Mouse (Mus musculus): ENCODE measurements around the gene Fancl. TPM values are rescaled to one million over a fixed set of nuclear protein-coding genes. Genes with fewer than 3 reads are reported as not detected.
"Not testable (repeated sequence)": the region's sequence is repeated elsewhere in the genome, so short reads cannot be mapped to it uniquely, and the experiment has no call there.

Gene Fancl
- 12.4 and 13.6 TPM in 2 replicates for polyA plus RNA-seq (2015; fragmentation: Nextera tagmentation; extraction: Ambion mirVana)

DNA sequence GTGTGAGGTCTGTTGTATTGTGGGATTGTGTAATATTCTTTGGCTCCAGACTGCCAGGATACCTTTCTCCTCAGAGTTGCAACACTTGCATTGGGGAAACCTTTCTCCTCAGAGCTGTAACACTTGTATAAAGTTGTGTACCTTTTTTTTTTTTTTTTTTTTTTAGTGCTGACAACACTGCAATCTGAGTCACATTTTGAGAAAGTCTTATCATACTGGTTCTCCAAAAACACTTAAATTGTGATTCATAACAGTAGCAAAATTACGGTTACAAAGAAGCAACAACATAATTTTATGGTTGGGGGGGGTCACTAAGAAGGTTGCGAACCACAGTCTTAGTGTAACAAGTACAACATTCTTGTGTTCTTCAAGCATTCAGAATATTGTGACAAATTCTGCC, at the start of gene Fancl:
Gene Fancl, plus strand, starts transcription at position 165 of the 400 bp plus-strand sequence.
- no peak for DNase-seq (ENCODE audit: low spot score)
- 99% methylated on average over 2 of the region's 2 CpGs for WGBS

DNA sequence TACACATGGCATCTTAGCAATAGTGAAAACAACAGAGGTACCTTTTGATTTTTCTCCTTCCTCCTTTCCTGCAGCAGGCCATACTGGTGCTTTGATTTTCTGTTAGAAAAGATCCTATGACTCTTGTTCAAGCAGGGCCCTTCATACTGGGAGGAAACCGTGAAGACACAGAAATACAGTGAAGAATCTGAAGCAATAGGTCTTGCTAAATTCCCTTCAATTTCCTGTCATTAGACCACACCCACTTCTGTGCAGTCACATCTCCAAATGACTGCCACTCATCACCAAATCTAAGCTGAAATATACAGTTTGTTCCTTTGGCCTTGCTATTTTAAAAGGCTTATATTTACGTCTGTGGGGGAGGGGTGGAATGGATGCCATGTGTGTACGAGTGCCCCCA, 49.1 kb upstream of the Fancl start:
- Histone ChIP-seq H3K4me3 (ENCODE audit: low read depth, low read length) (no peak overlapping the region), H3K4me2 (replicated peaks; ENCODE audit: low read depth, low read length) (no peak overlapping the region), H3K27ac (ENCODE audit: low read length) (no peak overlapping the region), H3K27me3 (replicated peaks; ENCODE audit: insufficient read depth, low read length) (no peaks in the 10 kb centered on the region), H3K9me3 (ENCODE audit: low read length) (no peaks in the 10 kb centered on the region), H3K4me1 (ENCODE audit: insufficient read depth, low read depth, low read length) (no peaks in the 10 kb centered on the region), H3K36me3 (ENCODE audit: insufficient read depth, low read length) (no peaks in the 10 kb centered on the region), H3K9ac (replicated peaks; ENCODE audit: low read depth) (no peak overlapping the region)
- DNase-seq (ENCODE audit: low spot score): peak; percentile 6
- WGBS: 57% methylated on average over 3 of the region's 3 CpGs
- ATAC-seq: no peak
- no peak for TF ChIP-seq CTCF (IDR thresholded peaks at IDR 0.05)
- no peak for TF ChIP-seq EP300 (IDR thresholded peaks at IDR 0.05)

More for the DNA sequence above, at the start of gene Fancl:
- Histone ChIP-seq H3K9ac (replicated peaks; ENCODE audit: low read depth) (peak within 1 kb of the TSS; percentile 56), H3K4me2 (replicated peaks; ENCODE audit: low read depth, low read length) (peak within 1 kb of the TSS; percentile 67), H3K27ac (ENCODE audit: low read length) (no peak within 1 kb of the TSS), H3K4me1 (ENCODE audit: insufficient read depth, low read depth, low read length) (no peaks in the 10 kb centered on the region), H3K36me3 (ENCODE audit: insufficient read depth, low read length) (no peaks in the 10 kb centered on the region), H3K27me3 (replicated peaks; ENCODE audit: insufficient read depth, low read length) (no peaks in the 10 kb centered on the region), H3K9me3 (ENCODE audit: low read length) (no peaks in the 10 kb centered on the region), H3K4me3 (ENCODE audit: low read depth, low read length) (peak within 1 kb of the TSS; percentile 81)
- TF ChIP-seq EP300 (IDR thresholded peaks at IDR 0.05) (no peak), CTCF (IDR thresholded peaks at IDR 0.05) (no peak)
- no peak for ATAC-seq

- not testable (repeated sequence) for H3K27me3 ChIP-seq (replicated peaks; ENCODE audit: insufficient read depth, low read length); H3K4me3 ChIP-seq (ENCODE audit: low read depth, low read length); H3K36me3 ChIP-seq (ENCODE audit: insufficient read depth, low read length); H3K9me3 ChIP-seq (ENCODE audit: low read length); H3K4me2 ChIP-seq (replicated peaks; ENCODE audit: low read depth, low read length); ATAC-seq; H3K4me1 ChIP-seq (ENCODE audit: insufficient read depth, low read depth, low read length); H3K27ac ChIP-seq (ENCODE audit: low read length); H3K9ac ChIP-seq (replicated peaks; ENCODE audit: low read depth); DNase-seq (ENCODE audit: low spot score)
- 76% methylated on average over 2 of the region's 2 CpGs for WGBS
Observed at GRCm38 (mm10) chr11:26370176-26370575, 15.8 kb upstream of the Fancl start.

DNA sequence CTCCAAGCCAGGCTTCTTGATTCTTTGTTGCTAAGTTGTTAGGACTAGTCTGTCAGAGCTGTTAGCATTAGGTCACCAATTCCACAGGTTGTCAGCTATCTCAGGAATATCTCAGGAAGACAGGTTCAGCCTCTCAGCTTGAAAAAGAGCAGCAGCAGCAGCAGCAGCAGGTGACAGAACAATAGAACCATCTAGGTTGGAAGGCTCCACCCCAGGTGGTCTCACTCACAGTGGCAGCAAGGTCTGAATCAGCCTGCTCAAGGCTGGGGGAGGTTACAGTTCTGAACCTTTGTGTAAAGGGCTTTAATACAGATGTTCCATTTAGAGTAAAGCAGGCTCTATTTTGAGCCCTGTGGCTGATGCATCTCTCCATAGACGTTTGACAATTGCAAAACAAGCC, 14.0 kb upstream of the Fancl start:
- H3K4me1 ChIP-seq (ENCODE audit: insufficient read depth, low read depth, low read length); DNase-seq (ENCODE audit: low spot score); H3K4me3 ChIP-seq (ENCODE audit: low read depth, low read length); H3K9ac ChIP-seq (replicated peaks; ENCODE audit: low read depth); H3K27ac ChIP-seq (ENCODE audit: low read length); H3K27me3 ChIP-seq (replicated peaks; ENCODE audit: insufficient read depth, low read length); H3K4me2 ChIP-seq (replicated peaks; ENCODE audit: low read depth, low read length); H3K9me3 ChIP-seq (ENCODE audit: low read length); ATAC-seq; H3K36me3 ChIP-seq (ENCODE audit: insufficient read depth, low read length): not testable (repeated sequence)
- 17% methylated on average over 1 of the region's 1 CpGs for WGBS

GRCm38 (mm10) chr11:26374132-26374531, 11.8 kb upstream of the Fancl start:
- H3K4me1 ChIP-seq (ENCODE audit: insufficient read depth, low read depth, low read length): no peaks in the 10 kb centered on the region
- H3K4me2 ChIP-seq (replicated peaks; ENCODE audit: low read depth, low read length): no peak overlapping the region
- H3K9ac ChIP-seq (replicated peaks; ENCODE audit: low read depth): no peak overlapping the region
- H3K36me3 ChIP-seq (ENCODE audit: insufficient read depth, low read length): no peaks in the 10 kb centered on the region
- H3K4me3 ChIP-seq (ENCODE audit: low read depth, low read length): no peak overlapping the region
- no peak for DNase-seq (ENCODE audit: low spot score)
- no peak overlapping the region for H3K27ac ChIP-seq (ENCODE audit: low read length)
- no peak for ATAC-seq
- WGBS: 77% methylated on average over 2 of the region's 2 CpGs
- TF ChIP-seq CTCF (IDR thresholded peaks at IDR 0.05): no peak
- TF ChIP-seq EP300 (IDR thresholded peaks at IDR 0.05): no peak
- no peaks in the 10 kb centered on the region for H3K27me3 ChIP-seq (replicated peaks; ENCODE audit: insufficient read depth, low read length)
- no peaks in the 10 kb centered on the region for H3K9me3 ChIP-seq (ENCODE audit: low read length)

DNA sequence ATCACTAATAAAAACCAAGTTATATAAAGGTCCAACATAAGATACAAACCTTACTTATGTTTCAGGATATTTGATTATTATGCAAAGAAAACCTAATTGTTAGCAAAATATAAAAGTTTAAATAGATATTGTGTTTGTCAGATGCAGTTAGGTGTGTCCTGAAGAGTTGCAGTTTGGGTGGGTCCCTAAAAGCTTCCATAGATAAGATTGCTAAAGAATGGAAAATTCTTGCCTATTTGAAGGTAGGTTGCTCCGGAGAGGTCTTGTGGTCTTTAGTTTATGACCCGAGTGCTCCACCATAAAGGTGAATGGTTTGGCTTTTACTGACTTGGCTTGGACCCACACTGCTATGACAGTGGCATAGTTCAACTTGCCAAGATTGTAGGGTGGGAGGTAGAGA, 7.9 kb upstream of the Fancl start:
- H3K4me2 ChIP-seq (replicated peaks; ENCODE audit: low read depth, low read length): no peak overlapping the region
- no peaks in the 10 kb centered on the region for H3K27me3 ChIP-seq (replicated peaks; ENCODE audit: insufficient read depth, low read length)
- ATAC-seq (no peak), DNase-seq (ENCODE audit: low spot score) (no peak)
- H3K36me3 ChIP-seq (ENCODE audit: insufficient read depth, low read length): no peaks in the 10 kb centered on the region
- H3K4me1 ChIP-seq (ENCODE audit: insufficient read depth, low read depth, low read length): no peaks in the 10 kb centered on the region
- H3K9me3 ChIP-seq (ENCODE audit: low read length): no peaks in the 10 kb centered on the region
- no peak overlapping the region for H3K9ac ChIP-seq (replicated peaks; ENCODE audit: low read depth)
- 77% methylated on average over 2 of the region's 2 CpGs for WGBS
- TF ChIP-seq CTCF (IDR thresholded peaks at IDR 0.05) (no peak), EP300 (IDR thresholded peaks at IDR 0.05) (no peak)
- H3K4me3 ChIP-seq (ENCODE audit: low read depth, low read length): no peak overlapping the region
- H3K27ac ChIP-seq (ENCODE audit: low read length): no peak overlapping the region

DNA sequence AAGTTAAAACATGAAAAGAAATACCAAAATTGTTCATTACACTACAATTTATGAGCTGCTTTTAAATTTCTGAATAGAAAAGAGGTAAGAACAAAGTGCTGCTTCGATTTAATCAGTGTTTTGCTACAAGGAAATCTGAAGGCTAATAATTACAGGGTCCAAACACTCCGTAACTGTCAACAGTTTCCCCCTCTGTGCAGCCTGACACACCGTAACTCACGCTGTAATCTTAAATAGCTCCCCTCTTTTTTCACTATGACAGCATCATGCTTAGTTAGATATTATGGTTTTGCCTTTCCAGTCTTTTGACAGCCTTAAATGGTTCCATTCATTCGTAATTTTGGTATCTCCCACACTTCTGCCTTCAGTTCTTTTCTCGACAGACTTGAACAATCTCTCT, 4.4 kb upstream of the Fancl start:
- no peaks in the 10 kb centered on the region for H3K4me1 ChIP-seq (ENCODE audit: insufficient read depth, low read depth, low read length)
- no peak for DNase-seq (ENCODE audit: low spot score)
- ATAC-seq: no peak
- H3K4me3 ChIP-seq (ENCODE audit: low read depth, low read length): no peak overlapping the region
- H3K4me2 ChIP-seq (replicated peaks; ENCODE audit: low read depth, low read length): no peak overlapping the region
- no peaks in the 10 kb centered on the region for H3K9me3 ChIP-seq (ENCODE audit: low read length)
- no peaks in the 10 kb centered on the region for H3K36me3 ChIP-seq (ENCODE audit: insufficient read depth, low read length)
- WGBS: 49% methylated on average over 6 of the region's 6 CpGs
- no peak overlapping the region for H3K9ac ChIP-seq (replicated peaks; ENCODE audit: low read depth)
- no peak overlapping the region for H3K27ac ChIP-seq (ENCODE audit: low read length)
- TF ChIP-seq CTCF (IDR thresholded peaks at IDR 0.05): no peak
- no peak for TF ChIP-seq EP300 (IDR thresholded peaks at IDR 0.05)
- no peaks in the 10 kb centered on the region for H3K27me3 ChIP-seq (replicated peaks; ENCODE audit: insufficient read depth, low read length)

Data from lung, postnatal 0 days (tissue).